Mouse (Mus musculus) embryonic fibroblast, embryonic 13.5 days (primary cell): ENCODE data around the gene Rhox1. TPM values are rescaled to one million over a fixed set of nuclear protein-coding genes. Genes with fewer than 3 reads are reported as not detected.

Experiments used
- H3K27ac ChIP-seq: 2 replicates; pipeline ENCODE4 v1.5.1; 2012; ENCODE audit warnings: low read length, control low read depth, inconsistent platforms; ENCODE audit not compliant: insufficient read depth
- H3K4me1 ChIP-seq: 2 replicates; pipeline ENCODE4 v1.6.1; 2011; ENCODE audit warnings: low read length; ENCODE audit not compliant: control insufficient read depth, insufficient read depth
- H3K4me3 ChIP-seq: 2 replicates; pipeline ENCODE4 v1.5.1; 2011; ENCODE audit warnings: mild to moderate bottlenecking, control low read depth, low read length; ENCODE audit not compliant: insufficient read depth
- CTCF ChIP-seq: IDR thresholded peaks from 2 replicates; pipeline ENCODE4 v1.5.1; 2011; ENCODE audit warnings: mild to moderate bottlenecking, control low read depth, low read length, moderate library complexity, borderline replicate concordance; ENCODE audit not compliant: insufficient read depth
- POLR2A ChIP-seq: IDR thresholded peaks from 2 replicates; pipeline ENCODE4 v1.6.1; 2011; ENCODE audit warnings: low read depth, mild to moderate bottlenecking, control low read depth, low read length, moderate library complexity
- polyA plus RNA-seq: library from polyadenylated mRNA; stranded (reverse); fragments of >200 nt; gene quantifications from 2 replicates; pipeline ENCODE4 v1.2.4, GENCODE M21; 2011; ENCODE audit warnings: low read depth; ENCODE audit not compliant: missing spikeins, insufficient read length

The Rhox1 gene
- polyA plus RNA-seq, 1 experiment = not detected

DNA sequence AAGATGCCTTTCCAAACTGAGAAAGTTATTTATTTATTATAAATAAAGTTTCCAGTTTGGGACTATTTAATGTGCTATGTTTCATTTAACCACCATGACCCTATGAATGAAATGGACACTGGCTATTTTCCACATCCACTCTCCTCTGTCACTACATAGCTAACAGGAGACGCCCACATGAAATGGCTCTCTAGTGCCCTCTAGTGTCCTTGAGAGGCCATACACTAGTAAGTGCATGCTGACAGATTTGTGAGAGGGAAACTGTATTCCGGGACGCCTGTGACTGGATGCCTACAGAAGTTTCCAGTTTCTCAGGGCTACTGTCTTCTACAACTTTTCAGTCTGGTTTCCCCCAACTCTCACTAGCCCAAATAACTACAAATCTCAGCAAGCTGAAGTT lies 55.0 kb downstream of the Rhox1 start:
- TF ChIP-seq CTCF (no peak), POLR2A (no peak)
- Histone ChIP-seq H3K27ac (no peak overlapping the region), H3K4me3 (no peak overlapping the region), H3K4me1 (no peaks in the 10 kb centered on the region)

Other genes with a start within 250 kb of the Rhox1 start
- 18.8 and 29.6 TPM in 2 replicates for gene Sept6, start 230.5 kb downstream of the Rhox1 start, polyA plus RNA-seq
- gene Sowahd, start 173.4 kb downstream of the Rhox1 start, polyA plus RNA-seq = not detected in 2 replicates
- 1,160 and 1,325 TPM in 2 replicates for gene Rpl39, start 136.9 kb downstream of the Rhox1 start, polyA plus RNA-seq
- 20.9 and 23.9 TPM in 2 replicates for gene Upf3b, start 111.9 kb downstream of the Rhox1 start, polyA plus RNA-seq
- 13.0 and 17.8 TPM in 2 replicates for gene Nkap, start 95.5 kb downstream of the Rhox1 start, polyA plus RNA-seq
- not detected in 2 replicates for gene Akap14, start 53.4 kb downstream of the Rhox1 start, polyA plus RNA-seq
- gene Ndufa1, start 31.1 kb downstream of the Rhox1 start, polyA plus RNA-seq = 118 and 124 TPM in 2 replicates
- 3.1 and 4.1 TPM in 2 replicates for gene Rnf113a1, start 31.0 kb downstream of the Rhox1 start, polyA plus RNA-seq
- not detected in 2 replicates for gene Gm9, start 11.2 kb downstream of the Rhox1 start, polyA plus RNA-seq
- gene Rhox2a, start 22.7 kb upstream of the Rhox1 start, polyA plus RNA-seq = not detected in 2 replicates
- gene Rhox3a, start 27.7 kb upstream of the Rhox1 start, polyA plus RNA-seq = not detected in 2 replicates
- gene Rhox4a, start 43.1 kb upstream of the Rhox1 start, polyA plus RNA-seq = not detected in 2 replicates
- gene Rhox3a2, start 157.8 kb upstream of the Rhox1 start, polyA plus RNA-seq = not detected in 2 replicates
- gene Rhox4a2, start 168.6 kb upstream of the Rhox1 start, polyA plus RNA-seq = not detected in 2 replicates
- not detected in 2 replicates for gene Rhox2b, start 189.8 kb upstream of the Rhox1 start, polyA plus RNA-seq
- gene Rhox4b, start 210.2 kb upstream of the Rhox1 start, polyA plus RNA-seq = not detected in 2 replicates
- not detected in 2 replicates for gene Rhox2c, start 231.4 kb upstream of the Rhox1 start, polyA plus RNA-seq
- gene Rhox3c, start 236.3 kb upstream of the Rhox1 start, polyA plus RNA-seq = not detected in 2 replicates